Mouse (Mus musculus) CH12.LX (cell line): ENCODE results near the gene Gm45844. TPM values are rescaled to one million over a fixed set of nuclear protein-coding genes. Genes with fewer than 3 reads are reported as not detected.

ENCODE experiments used
- DNase-seq: peaks from one replicate; pipeline ENCODE4 v3.0.0-alpha.2; 2013; ENCODE audit errors: extremely low read depth
- H3K27ac ChIP-seq: 2 replicates; pipeline ENCODE4 v1.5.1; 2012; ENCODE audit warnings: low read depth, mild to moderate bottlenecking, control low read depth, moderate library complexity; ENCODE audit not compliant: insufficient read depth
- H3K27me3 ChIP-seq: replicated peaks from 2 replicates; pipeline ENCODE3; 2012; ENCODE audit warnings: inconsistent platforms
- H3K36me3 ChIP-seq, 2 experiments: replicated peaks in 1 of 2; 2 replicates each; pipeline versions ENCODE3 to v1.6.1; 2012; ENCODE audit warnings: inconsistent platforms in 1 of 2, low read length in 1 of 2, mild to moderate bottlenecking in 1 of 2, mixed read lengths in 1 of 2, moderate library complexity in 1 of 2; ENCODE audit not compliant: control insufficient read depth in 1 of 2, insufficient read depth in 1 of 2
- H3K4me1 ChIP-seq, 2 experiments: 2 replicates each; pipeline ENCODE4 v1.6.1; 2012; ENCODE audit warnings: inconsistent platforms in 1 of 2, moderate library complexity in 1 of 2; ENCODE audit not compliant: insufficient read depth in 2 of 2, control insufficient read depth in 1 of 2
- H3K4me2 ChIP-seq: 2 replicates; pipeline ENCODE4 v1.6.1; 2012; ENCODE audit warnings: low read depth, mild to moderate bottlenecking, control low read depth; ENCODE audit not compliant: poor library complexity, insufficient read depth, severe bottlenecking
- H3K4me3 ChIP-seq, 3 experiments: fragments of 150-350 bp in 1 of 3; sonication (generic) in 1 of 3; replicated peaks in 1 of 3; 2 replicates each; pipeline versions ENCODE3 to v1.5.1; 2011 to 2012; ENCODE audit warnings: low read depth in 2 of 3, low read length in 2 of 3, mild to moderate bottlenecking in 2 of 3, moderate library complexity in 2 of 3, control low read depth in 1 of 3, improper control_type of control experiment in 1 of 3, inconsistent platforms in 1 of 3, mixed read lengths in 1 of 3; ENCODE audit not compliant: poor library complexity in 1 of 3
- H3K79me2 ChIP-seq: replicated peaks from 2 replicates; pipeline ENCODE4 v1.6.1; 2012; ENCODE audit warnings: mild to moderate bottlenecking, moderate library complexity; ENCODE audit not compliant: control insufficient read depth, poor library complexity, insufficient read depth, severe bottlenecking; ENCODE audit errors: extremely low read depth
- H3K9ac ChIP-seq: 2 replicates; pipeline ENCODE4 v1.6.1; 2012; ENCODE audit warnings: low read depth, mild to moderate bottlenecking, control low read depth, moderate library complexity; ENCODE audit not compliant: insufficient read depth
- H3K9me3 ChIP-seq: replicated peaks from 2 replicates; pipeline ENCODE3; 2012; ENCODE audit warnings: low read length, inconsistent platforms, mixed read lengths
- BHLHE40 ChIP-seq: IDR thresholded peaks from 2 replicates; pipeline ENCODE4 v1.6.1; 2011; ENCODE audit warnings: mild to moderate bottlenecking, low read depth, low read length, improper control_type of control experiment
- CHD1 ChIP-seq: IDR thresholded peaks from 2 replicates; pipeline ENCODE4 v1.6.1; 2012; ENCODE audit warnings: low read depth, low read length, improper control_type of control experiment, inconsistent platforms
- CHD2 ChIP-seq: IDR thresholded peaks from 2 replicates; pipeline ENCODE4 v1.6.1; 2011; ENCODE audit warnings: low read length, improper control_type of control experiment
- CTCF ChIP-seq, 2 experiments: IDR thresholded peaks in 1 of 2; conservative IDR thresholded peaks in 1 of 2; 2 replicates each; pipeline ENCODE4 v1.5.1; 2011 to 2012; ENCODE audit warnings: low read depth in 2 of 2, low read length in 2 of 2, improper control_type of control experiment in 1 of 2, inconsistent platforms in 1 of 2, mild to moderate bottlenecking in 1 of 2, moderate library complexity in 1 of 2
- E2F4 ChIP-seq: IDR thresholded peaks from 2 replicates; pipeline ENCODE4 v1.6.1; 2011; ENCODE audit warnings: low read depth, low read length, improper control_type of control experiment; ENCODE audit not compliant: insufficient replicate concordance
- HCFC1 ChIP-seq: IDR thresholded peaks from 2 replicates; pipeline ENCODE4 v1.6.1; 2012; ENCODE audit warnings: low read depth, mild to moderate bottlenecking, inconsistent platforms, low read length, improper control_type of control experiment
- IRF4 ChIP-seq: IDR thresholded peaks from 2 replicates; pipeline ENCODE4 v1.6.1; 2014; ENCODE audit warnings: low read depth, mild to moderate bottlenecking, inconsistent platforms, low read length, improper control_type of control experiment
- JUN ChIP-seq: IDR thresholded peaks from 2 replicates; pipeline ENCODE4 v1.6.1; 2011; ENCODE audit warnings: low read depth, mild to moderate bottlenecking, low read length, improper control_type of control experiment, moderate library complexity; ENCODE audit not compliant: insufficient read depth
- JUND ChIP-seq: conservative IDR thresholded peaks from 2 replicates; pipeline ENCODE4 v1.6.1; 2011; ENCODE audit warnings: low read depth, low read length, improper control_type of control experiment
- KAT2A ChIP-seq: IDR thresholded peaks from 2 replicates; pipeline ENCODE4 v1.6.1; 2012; ENCODE audit warnings: low read length, improper control_type of control experiment, inconsistent platforms; ENCODE audit not compliant: insufficient replicate concordance
- MAFK ChIP-seq: IDR thresholded peaks from 2 replicates; pipeline ENCODE4 v1.6.1; 2011; ENCODE audit warnings: low read length, improper control_type of control experiment; ENCODE audit not compliant: insufficient replicate concordance
- MAX ChIP-seq: IDR thresholded peaks from 2 replicates; pipeline ENCODE4 v1.6.1; 2011; ENCODE audit warnings: low read length, improper control_type of control experiment
- MAZ ChIP-seq: IDR thresholded peaks from 2 replicates; pipeline ENCODE4 v1.6.1; 2012; ENCODE audit warnings: low read depth, mild to moderate bottlenecking, inconsistent platforms, low read length, improper control_type of control experiment, moderate library complexity
- MXI1 ChIP-seq: IDR thresholded peaks from 2 replicates; pipeline ENCODE4 v1.6.1; 2011; ENCODE audit warnings: mild to moderate bottlenecking, low read depth, low read length, improper control_type of control experiment
- MYC ChIP-seq: IDR thresholded peaks from 2 replicates; pipeline ENCODE4 v1.6.1; 2011; ENCODE audit warnings: low read depth, mild to moderate bottlenecking, improper control_type of control experiment, low read length
- NELFE ChIP-seq: IDR thresholded peaks from 2 replicates; pipeline ENCODE4 v1.6.1; 2011; ENCODE audit warnings: low read depth, low read length, improper control_type of control experiment
- NRF1 ChIP-seq: IDR thresholded peaks from 2 replicates; pipeline ENCODE4 v1.6.1; 2014; ENCODE audit warnings: low read depth, mild to moderate bottlenecking, inconsistent platforms, low read length, improper control_type of control experiment, moderate library complexity
- PAX5 ChIP-seq: IDR thresholded peaks from 2 replicates; pipeline ENCODE4 v1.6.1; 2012; ENCODE audit warnings: low read length, inconsistent platforms, mixed read lengths
- RAD21 ChIP-seq: IDR thresholded peaks from 2 replicates; pipeline ENCODE4 v1.6.1; 2011; ENCODE audit warnings: low read depth, mild to moderate bottlenecking, low read length, improper control_type of control experiment, moderate library complexity
- SMC3 ChIP-seq: IDR thresholded peaks from 2 replicates; pipeline ENCODE4 v1.6.1; 2011; ENCODE audit warnings: low read depth, low read length, improper control_type of control experiment
- ZC3H11A ChIP-seq: IDR thresholded peaks from 2 replicates; pipeline ENCODE4 v1.6.1; 2012; ENCODE audit warnings: low read depth, mild to moderate bottlenecking, inconsistent platforms, low read length, improper control_type of control experiment
- dilution Hi-C: fragments of 300-500 bp; cut with MboI; formaldehyde crosslinking; loops from 2 replicates; pipeline ENCODE4 v1.14.3; 2020; ENCODE audit warnings: low sequenced_read_pairs; ENCODE audit not compliant: extremely low pct_unique_long_range_greater_than_20kb, extremely low pct_ligation_motif_present
- in situ Hi-C: fragments of 300-500 bp; cut with MboI; formaldehyde crosslinking; loops from 3 replicates; pipeline ENCODE4 v1.14.3; 2019; ENCODE audit warnings: low sequenced_read_pairs, low pct_ligation_motif_present, low pct_unique_long_range_greater_than_20kb, mixed read lengths
- polyA plus RNA-seq: library from polyadenylated mRNA; unstranded; fragments of >175 nt; gene quantifications from 2 replicates; pipeline ENCODE4 v1.2.1, GENCODE M21; 2012; ENCODE audit warnings: low read depth; ENCODE audit not compliant: insufficient read length
- total RNA-seq, 2 experiments: library from RNA; depleted of rRNA; stranded (reverse); fragments of 300-350 nt in 1 of 2; fragments of >200 nt in 1 of 2; gene quantifications; 2 replicates each; pipeline ENCODE4 v1.2.3; 2012 to 2014

Gene Gm45844
- total and polyA plus RNA-seq, 3 experiments, result 0.34 TPM; not detected in 2

DNA sequence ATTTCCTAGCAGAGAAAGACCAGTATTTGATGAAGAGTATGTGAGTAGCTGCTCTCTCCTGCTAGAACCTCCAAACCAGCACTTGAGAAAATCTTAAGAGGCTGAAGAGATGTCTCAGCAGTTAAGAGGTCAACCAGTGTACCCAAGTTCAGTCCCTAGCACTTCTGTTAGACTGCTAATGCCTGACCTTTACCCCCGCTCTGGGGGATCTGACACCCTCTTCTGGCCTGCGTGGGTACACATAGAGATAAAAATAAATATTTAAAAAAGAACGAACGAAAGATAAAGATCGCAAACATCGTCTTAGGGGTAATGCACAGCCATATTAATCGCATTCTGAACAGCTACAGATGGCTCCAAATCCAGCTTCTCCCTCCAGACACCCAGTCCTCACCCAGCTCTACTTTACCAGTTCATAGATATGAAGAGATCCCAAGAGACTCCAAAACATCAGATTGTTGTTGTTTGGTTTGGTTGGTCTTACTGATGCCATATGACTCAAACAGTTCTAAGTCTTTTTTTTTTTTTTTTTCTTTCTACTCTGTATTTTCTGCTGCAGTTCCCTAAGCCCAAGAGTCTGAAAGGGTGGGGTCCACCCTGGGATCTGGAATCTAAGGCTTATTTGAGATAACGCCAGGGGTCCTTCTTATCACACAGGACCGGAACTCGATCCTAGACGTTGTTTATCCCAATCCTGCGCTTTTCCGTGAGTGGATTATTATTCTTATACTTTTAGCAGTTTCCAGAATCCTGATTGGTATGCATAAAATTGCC, 90.5 kb downstream of the Gm45844 start:
- dilution Hi-C loops (no loop called here), in situ Hi-C loops (no loop called here)
- peak overlapping the region; percentile 95 for H3K4me2 ChIP-seq
- TF ChIP-seq SMC3 (peak; percentile 45; the same call in 1 of the 2 replicates), CTCF (conservative IDR thresholded peaks at IDR 0.05 in 1 of 2, IDR thresholded peaks at IDR 0.05 in 1 of 2; ENCODE audit: low read depth in 2 of 2, low read length in 2 of 2) (peak in 1 of 2 experiments; percentile 52; a peak in 2 of 4 replicates), RAD21 (peak; percentile 26), NELFE (no peak)
- H3K4me3 ChIP-seq, result peak overlapping the region; percentile 23 to 79 (median 52)
- no peak overlapping the region for H3K27ac ChIP-seq
- H3K9me3 ChIP-seq, result no peaks in the 10 kb centered on the region
- no peaks in the 10 kb centered on the region for H3K4me1 ChIP-seq
- H3K27me3 ChIP-seq, result peaks cover 3% of the 10 kb centered on the region
- H3K9ac ChIP-seq, result peak overlapping the region; percentile 69; the same call in 1 of the 2 replicates
- DNase-seq, result peak; percentile 13
- H3K79me2 ChIP-seq, result no peaks in the 10 kb centered on the region
- H3K36me3 ChIP-seq, result peaks cover 2 to 6% of the 10 kb centered on the region in 2 experiments

DNA sequence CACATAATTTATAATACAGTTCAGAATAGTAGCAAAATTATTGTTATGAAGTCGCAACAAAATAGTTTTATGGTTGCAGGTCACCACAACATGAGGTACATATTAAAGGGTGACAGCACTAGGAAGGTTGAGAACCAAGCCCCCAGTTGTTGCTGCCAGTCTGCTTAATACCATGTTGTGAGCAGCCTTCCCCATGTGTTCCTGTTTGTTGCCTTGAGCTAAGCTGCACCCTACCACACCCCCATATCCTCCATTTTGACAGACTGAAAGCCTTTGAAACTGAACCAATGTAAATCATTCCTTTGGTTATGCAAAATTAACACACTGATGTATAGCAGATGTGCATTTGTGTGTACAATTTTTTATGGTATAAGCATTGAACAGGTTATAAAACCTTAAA, 92.2 kb downstream of the Gm45844 start:
- H3K79me2 ChIP-seq, result no peaks in the 10 kb centered on the region
- H3K36me3 ChIP-seq, result peaks cover 18 to 23% of the 10 kb centered on the region in 2 experiments
- TF ChIP-seq PAX5 (no peak), JUN (no peak), IRF4 (no peak)
- H3K4me3 ChIP-seq, result no peak overlapping the region
- H3K27ac ChIP-seq, result no peak overlapping the region
- dilution Hi-C loops, result no loop called here
- no peak for DNase-seq
- H3K9ac ChIP-seq, result no peak overlapping the region
- peaks cover 3% of the 10 kb centered on the region for H3K27me3 ChIP-seq
- H3K9me3 ChIP-seq, result no peaks in the 10 kb centered on the region
- no peak overlapping the region for H3K4me2 ChIP-seq
- no peaks in the 10 kb centered on the region for H3K4me1 ChIP-seq
- in situ Hi-C loops, result no loop called here

GRCm38 (mm10) chr7:7171227-7172147, 106.6 kb downstream of the Gm45844 start, which contains the start of gene Zfp418:
TSS of gene Zfp418 (plus strand) at chr7:7171330.
- Histone ChIP-seq H3K9ac (peak within 1 kb of the TSS; percentile 28; the same call in 1 of the 2 replicates), H3K9me3 (no peaks in the 10 kb centered on the region), H3K4me1 (peaks cover 0 to 7% of the 10 kb centered on the region in 2 experiments; a peak in 2 of 4 replicates), H3K4me3 (peak within 1 kb of the TSS; percentile 60 to 72 (median 71)), H3K36me3 (peaks cover 7 to 22% of the 10 kb centered on the region in 2 experiments), H3K27ac (no peak within 1 kb of the TSS), H3K4me2 (peak within 1 kb of the TSS; percentile 64), H3K79me2 (no peaks in the 10 kb centered on the region), H3K27me3 (peaks cover 4% of the 10 kb centered on the region)
- DNase-seq, result peak; percentile 61
- in situ Hi-C loops (no loop called here), dilution Hi-C loops (no loop called here)
- TF ChIP-seq RAD21 (no peak; the same call in 1 of the 2 replicates), MYC (no peak), MXI1 (no peak), JUND (no peak), E2F4 (no peak), PAX5 (no peak), MAZ (no peak), KAT2A (peak; percentile 86; the same call in 1 of the 2 replicates), NRF1 (no peak; the same call in 1 of the 2 replicates), HCFC1 (peak; percentile 98), MAFK (peak; percentile 39; the same call in 1 of the 2 replicates), BHLHE40 (no peak), CHD1 (no peak), IRF4 (no peak), CHD2 (no peak), ZC3H11A (no peak), MAX (no peak)
